Mouse (Mus musculus) gastrocnemius, adult 18-20 months (tissue): Measurements from ENCODE around the gene Gpr171. TPM values are rescaled to one million over a fixed set of nuclear protein-coding genes. Genes with fewer than 3 reads are reported as not detected.
A peak's percentile ranks its signal among the peaks of the same experiment; 100 is the strongest.
"Not testable (repeated sequence)": the region's sequence is repeated elsewhere in the genome, so short reads cannot be mapped to it uniquely, and the experiment has no call there.

Source experiments
- DNase-seq: peaks from one replicate; pipeline ENCODE4 v3.0.0; 2021; ENCODE audit warnings: low spot score
- total RNA-seq, 2 experiments: library from RNA; stranded (reverse); gene quantifications; 2 replicates each; pipeline ENCODE4 v1.2.3; 2021

Gpr171 gene
- total RNA-seq, 2 experiments from 2014 or later: 0.09 TPM; not detected in 1

DNA sequence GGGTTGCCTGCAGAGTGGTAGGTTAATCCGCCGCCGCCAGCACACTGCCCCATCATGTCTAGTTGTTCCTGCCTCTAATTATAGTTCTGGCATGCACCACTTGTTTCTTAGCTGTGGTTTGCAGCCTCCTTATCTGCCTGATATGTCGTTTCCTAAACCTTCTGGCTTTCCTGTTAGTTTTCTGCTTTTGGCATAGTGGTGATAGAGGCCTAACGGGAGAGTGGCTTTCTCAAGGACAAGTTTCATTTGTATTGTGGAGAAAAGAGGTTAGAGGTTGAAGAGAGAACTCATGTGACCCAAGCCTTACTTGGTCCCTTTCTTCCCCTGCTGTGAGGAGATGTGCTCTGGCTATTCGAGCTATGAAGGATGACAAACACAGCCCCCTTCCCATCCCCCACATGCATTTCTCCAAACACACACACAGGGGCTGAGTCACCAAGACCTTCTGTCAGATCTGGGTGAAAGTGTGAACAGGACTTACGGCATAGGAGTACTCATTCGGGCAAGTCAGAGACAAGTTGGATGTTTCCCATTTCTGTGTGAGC lies 12.4 kb upstream of the Gpr171 start:
- no peak for DNase-seq

DNA sequence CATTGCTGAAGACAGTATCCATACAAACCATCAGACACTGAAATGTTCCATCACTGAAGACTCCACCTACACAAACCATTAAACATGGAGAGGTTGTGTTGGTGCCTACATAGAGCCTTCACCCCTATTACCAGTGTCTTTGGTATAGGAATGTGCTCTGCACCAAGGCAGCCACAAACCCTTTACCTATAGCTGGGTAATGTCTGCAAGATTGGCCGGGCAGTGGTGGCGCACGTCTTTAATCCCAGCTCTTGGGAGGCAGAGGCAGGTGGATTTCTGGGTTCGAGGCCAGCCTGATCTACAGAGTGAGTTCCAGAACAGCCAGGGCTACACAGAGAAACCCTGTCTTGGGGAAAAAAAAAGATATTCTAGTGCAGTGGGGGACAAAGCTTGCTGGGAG lies 11.7 kb upstream of the Gpr171 start:
- DNase-seq: not testable (repeated sequence)

DNA sequence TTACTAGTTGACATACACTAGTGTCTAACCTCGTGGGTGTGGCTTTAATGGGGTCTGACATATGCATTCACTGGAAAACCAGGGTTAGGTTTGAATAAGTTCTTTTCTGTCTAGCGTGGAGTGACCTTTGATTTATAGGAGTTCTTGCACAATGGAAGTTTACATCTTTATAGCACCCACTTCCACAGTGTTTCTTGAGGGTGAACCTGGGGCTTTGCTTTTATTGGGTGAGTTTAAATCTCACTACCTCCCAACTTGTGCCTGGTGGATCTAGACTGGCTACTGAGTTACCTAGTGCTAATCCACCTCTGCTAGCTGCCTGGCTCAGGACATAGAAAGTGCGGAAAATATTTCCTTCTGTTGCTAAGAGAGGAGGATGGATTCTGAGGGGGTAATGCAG lies 10.3 kb upstream of the Gpr171 start:
- DNase-seq: no peak

DNA sequence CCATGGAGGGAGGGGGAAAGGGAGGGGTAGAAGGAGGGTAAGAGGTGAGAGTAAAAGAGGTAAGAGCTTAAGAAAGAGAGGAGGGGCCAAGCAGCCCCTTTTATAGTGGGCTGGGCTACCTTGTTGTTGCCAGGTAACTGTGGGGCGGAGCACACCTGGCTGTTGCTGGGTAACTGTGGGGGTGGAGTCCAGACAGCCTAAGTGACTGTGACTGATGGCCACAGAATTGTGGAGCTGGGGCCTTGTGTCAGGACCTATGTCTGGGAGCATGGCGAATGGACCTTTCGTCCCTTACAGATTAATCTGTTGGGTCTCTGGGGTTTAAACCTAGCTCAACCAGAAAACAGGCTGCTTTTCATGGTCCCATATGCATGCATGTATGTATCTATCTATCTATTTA lies 8.2 kb upstream of the Gpr171 start:
- not testable (repeated sequence) for DNase-seq

DNA sequence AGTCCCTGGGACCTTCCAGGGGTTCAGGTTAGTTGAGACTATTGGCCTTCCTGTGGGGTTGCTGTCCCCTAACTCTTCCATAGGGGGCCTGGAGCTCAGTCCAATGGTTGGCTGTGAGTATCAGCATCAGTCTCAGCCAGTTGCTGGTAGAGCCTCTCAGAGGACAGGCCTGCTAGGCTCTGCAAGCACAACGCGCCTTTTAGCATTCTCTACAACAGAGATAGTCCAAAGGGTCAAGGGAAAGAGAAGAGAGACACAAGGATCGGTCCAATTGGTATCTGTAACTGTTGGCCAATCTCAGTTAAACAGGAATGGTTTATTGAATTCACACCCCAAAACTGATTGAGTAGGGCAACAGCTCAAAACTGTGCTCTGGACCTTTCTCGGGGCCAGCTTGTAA lies 5.8 kb upstream of the Gpr171 start:
- DNase-seq: no peak

DNA sequence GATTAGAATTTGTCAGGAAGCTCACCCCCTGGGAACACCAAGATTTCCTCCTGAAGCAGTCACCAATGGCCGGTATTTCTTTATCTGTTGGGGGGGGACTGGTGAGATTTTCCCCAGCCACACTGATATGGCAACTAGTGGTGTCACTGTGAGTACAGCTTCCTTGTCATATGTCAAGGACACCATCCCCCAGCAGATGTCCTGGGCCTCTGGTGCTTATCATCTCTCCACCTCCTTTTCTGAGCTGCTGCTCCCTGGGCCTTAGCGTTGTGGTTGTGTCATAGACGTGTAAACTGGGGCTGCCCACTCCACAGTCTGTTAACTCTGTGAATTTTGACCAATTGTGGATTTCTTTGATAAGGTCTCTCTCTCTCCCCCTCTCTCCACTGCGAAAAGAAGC lies 2.8 kb upstream of the Gpr171 start:
- no peak for DNase-seq

DNA sequence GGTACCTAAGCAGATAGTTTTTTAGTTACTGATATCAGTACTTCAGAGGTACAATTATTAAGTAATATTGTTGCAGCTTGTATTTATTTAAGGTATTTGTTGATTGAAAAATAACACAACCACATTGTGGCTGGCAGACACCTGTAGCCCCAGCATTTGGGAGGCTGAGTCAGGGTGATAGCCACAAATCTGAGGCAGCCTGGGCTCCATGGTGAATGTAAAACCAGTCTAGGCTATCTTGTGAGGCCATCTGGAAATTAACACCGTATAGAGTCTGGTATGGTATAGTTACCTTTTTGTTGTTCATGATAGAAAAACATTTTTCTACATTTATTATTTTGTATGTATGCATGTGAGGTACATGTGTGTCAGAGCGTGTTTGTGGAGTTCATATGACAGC lies 525 bp upstream of the Gpr171 start:
- DNase-seq: no peak

DNA sequence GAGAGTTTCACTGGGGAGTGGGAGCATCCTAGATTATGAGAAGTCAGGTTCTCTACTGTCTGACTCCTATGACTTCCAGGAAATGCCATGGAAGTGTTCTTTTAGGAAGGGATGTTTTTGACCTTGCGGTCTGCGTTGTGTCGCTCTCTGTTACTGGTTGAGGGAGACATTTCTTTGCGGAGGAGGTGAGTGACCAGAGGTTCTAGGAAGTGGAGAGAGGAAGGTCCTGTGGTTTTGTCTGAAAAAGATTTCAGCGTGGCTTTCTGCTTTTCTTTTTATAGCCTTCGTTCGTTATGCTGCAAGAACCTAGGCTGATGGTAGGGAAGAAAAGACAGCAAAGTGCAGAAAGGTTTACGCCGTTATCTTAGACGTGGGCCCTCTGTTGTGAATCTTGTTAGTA lies 3.1 kb downstream of the Gpr171 start:
- no peak for DNase-seq

DNA sequence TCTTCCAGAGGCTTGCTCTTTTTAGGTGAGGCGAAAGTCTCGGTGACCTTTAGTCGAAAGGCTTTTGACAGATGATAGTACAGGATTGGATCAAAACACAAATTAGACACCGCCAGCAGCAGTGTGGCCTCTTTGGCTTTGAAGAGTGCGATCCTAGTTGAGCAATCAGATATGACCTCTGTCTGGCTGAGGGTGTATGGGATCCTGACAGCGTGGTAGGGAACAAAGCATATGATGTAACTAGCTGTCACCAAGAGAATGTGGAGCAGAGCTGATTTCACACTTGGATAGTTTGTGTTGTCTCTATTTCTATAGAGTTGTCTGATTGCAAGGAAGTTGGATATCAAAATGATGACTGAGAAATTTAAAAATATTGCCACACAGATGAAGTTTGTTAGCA lies 4.2 kb downstream of the Gpr171 start:
- DNase-seq: no peak

DNA sequence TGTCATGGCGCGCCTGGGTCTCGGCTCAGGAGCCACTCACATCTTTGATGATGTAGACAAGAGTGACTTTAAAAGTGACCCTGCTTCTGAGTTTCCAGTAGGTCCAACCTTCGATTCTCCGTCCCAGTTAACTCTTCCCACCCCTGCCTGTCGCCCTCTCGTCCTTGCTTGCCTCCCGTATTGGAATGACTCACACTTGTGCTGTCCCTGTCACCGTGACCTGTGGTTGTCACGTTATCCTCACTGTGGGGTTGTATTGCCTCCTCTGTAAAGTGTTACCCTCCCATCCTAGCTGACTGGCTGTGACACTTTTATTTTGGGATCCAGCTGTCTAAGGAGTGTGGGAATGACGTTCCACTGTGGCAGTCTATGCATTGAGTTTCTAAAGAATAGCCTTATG lies 8.9 kb downstream of the Gpr171 start:
- DNase-seq: no peak

DNA sequence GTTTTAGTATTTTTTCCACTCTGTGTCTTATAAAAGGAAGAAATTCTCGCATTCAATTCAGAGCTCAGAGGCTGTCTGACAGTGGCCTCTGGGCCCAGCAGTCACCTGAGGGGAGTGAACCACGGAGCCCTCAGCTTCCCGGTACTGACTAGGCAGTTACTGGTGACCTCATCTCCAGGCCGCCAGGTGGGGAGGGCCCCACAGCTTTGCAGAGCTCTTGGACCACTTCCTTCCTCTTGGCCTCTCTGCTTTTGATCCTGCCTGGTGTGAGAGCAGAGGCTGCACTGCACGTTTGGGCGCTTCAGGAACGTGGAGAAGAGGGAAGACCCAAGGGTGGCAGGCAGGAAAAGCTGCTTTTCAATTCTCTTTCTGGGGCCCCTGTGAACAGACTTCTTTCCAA lies 20.7 kb downstream of the Gpr171 start:
- no peak for DNase-seq

DNA sequence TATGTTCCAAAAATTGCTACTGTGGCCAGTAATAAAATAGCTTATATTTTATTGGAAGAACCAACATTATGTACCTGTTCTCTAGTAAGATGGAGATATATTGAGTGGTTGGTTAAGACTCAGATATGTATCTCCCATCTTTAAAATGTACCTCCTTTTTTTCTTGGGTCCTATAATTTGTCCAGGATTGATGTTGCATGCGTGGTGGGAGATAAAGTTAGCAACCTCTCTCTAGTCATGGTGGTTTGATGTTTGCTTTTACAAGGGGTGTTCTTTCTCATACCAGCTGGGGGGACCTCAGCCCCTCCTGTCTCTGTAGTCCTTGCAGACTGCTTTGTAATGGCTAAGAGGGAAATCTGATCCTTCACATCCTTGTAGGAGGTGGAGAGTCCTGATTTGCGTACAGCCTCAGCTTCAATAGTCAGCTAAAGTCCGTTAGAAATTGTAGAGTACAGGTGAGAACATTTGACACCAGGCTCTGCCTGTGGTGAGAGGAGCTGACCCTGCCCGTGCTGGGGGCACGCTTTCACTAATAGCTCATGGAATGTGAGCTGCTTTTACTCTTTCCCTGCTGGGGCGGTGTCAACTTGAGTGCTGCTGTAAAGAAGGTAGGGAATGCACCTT lies 21.2 kb downstream of the Gpr171 start:
- no peak for DNase-seq

DNA sequence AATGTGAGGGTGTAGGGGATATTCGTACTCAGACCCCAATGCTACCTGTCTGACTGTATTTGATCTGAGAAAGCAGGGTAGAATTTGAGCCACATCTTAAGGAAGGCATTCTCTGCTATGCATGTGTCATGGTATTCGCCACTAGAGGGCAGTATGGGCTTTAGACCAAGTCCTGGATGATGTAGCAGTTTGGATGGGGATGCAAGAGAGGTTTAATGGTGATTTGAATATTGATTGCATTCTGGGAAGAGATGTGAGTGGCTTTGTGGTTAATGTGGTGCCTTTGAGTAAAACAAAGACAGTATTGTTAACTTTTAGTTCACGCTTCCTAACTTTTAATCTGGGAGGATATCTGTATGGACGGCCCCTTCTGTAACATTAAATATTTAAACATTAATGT lies 22.3 kb downstream of the Gpr171 start:
- peak; percentile 25 for DNase-seq

DNA sequence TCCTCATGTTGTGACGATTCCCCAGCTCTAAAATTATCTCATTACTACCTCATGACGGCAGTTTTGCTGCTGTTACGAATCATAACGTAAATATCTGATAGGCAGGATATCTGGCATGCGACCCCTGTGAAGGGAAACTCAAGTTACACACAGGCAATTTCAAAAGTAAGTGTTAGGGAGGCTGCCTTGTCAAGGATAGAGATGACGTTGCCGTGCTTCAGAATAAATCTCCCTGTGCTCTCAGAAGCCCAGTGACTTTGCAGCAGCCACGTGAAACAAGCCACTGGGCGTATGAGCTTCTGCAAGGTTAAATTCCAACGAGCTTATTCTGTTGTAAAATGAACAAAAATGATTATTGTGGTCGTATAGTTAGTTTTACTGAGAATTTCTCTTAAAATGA lies 23.0 kb downstream of the Gpr171 start:
- DNase-seq: no peak

DNA sequence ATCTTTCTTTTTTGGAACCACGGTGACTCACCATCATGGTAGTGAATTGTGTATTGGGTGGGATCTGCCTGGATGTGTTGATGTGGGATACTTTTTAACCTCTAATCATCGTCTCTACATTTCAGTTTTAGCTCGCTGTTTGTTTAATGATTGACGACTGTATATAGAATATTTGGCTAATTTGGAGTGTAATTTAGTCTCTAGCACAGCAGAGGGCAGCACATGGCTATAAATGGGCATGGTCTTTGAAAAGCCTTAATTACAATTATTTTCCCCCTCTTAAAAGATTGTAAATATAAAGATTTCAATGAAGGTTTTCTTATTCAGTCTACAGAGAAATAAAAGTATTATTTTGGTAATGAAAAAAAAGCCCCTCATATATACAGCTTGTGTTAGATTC lies 24.3 kb downstream of the Gpr171 start:
- DNase-seq: no peak

DNA sequence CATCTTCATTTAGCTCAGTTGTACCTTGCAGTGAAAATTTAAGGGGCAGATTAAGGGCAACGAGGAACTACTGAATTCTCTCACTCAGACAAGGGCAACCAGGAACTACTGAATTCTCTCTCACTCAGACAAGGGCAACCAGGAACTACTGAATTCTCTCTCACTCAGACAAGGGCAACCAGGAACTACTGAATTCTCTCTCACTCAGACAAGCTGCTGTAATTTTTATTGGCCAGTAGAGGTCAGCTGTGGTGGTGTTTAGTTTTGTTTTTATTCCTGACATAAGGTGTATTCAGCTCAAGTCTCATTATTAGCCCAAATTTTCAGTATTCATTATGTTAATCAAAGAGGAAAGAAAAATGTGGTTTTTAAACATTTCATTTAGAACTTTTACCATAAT lies 32.5 kb downstream of the Gpr171 start:
- not testable (repeated sequence) for DNase-seq

DNA sequence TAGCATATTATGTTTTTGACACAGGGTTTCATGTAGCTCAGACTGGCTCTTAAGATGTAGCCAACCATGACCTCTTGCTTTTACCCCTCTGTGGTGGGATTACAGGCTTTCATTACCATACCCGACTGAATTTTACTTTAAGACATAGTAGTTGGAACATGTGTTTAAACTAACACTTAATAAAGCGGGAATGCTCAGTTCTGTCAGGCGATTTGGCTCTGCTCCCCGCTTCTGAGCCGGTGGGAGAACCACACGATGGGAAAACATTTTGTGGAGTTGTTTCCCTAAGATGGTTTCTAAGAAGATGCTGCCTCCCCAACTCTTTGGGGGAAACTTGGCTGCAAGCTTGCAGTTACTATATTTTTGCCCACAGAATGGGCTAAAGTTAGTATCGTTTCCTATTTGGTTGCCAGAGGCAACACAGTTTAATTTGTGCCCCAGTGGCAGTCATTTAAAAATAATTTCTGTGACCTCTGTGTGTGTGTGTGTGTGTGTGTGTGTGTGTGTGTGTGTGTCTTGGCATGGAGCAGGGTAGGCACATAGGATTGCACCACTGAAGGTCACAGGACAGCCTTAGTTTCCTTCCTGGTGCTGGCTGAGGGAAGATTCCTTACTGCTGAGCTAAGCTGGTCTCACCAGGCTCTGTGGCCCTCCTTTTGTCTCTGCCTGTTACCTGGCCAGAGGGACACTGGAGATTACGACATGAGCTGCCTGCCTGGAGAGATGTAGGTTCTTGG lies 34.9 kb downstream of the Gpr171 start:
- no peak for DNase-seq

DNA sequence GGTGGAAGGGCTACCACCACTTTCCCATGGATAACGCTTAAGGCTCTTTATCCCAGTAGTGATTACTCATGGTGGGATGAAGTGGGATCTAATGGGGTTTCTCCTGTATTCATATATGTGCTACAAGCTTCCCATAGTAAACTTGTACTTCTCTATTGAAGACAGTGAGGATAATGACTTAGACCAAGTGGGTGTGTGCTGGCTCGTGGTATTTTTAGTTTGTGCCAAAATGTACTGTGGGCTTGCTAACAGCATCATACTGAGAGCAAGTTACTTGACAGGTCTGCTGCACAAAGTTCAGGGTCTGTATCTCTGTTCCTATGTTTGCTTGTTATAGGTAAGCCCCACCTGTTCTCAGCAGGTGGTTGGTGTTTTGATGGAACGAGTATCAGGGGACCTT lies 35.7 kb downstream of the Gpr171 start:
- no peak for DNase-seq

DNA sequence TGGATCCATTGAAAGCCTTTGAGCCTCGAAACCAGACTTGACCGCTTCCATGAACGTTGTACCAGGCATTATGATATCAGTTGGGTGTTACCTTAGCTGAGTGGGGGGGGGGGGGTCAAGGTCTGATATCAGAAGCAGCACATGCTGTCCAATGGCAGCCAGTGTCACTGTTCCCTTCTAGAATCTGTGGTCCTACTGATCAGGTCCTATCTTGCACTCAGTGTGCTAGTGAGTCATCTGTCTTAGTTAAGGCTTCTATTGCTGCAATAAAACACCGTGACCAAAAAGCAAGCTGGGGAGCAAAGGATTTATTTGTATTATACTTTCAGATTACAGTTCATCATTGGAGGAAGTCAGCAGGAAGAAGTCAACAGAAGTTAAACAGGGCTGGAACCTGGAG lies 38.2 kb downstream of the Gpr171 start:
- DNase-seq: no peak

DNA sequence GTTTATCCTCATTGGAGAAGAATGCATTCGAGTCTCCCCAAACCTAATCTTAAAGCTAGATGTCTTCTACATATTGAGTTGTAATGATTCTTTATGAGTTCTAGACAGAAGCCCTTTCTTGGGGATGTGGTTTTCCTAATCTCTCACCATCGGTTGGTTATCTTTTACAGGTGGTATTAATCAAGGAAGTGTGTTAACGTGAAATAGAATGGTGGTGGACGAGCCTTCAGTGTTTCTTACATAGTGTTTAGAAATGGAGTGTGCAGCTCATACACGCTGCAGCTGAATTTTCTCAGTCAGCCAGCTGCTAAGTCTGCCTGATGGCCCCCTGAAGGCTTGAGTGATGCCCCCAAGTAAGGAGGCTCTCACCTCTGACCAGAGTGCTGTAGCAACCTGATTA lies 39.5 kb downstream of the Gpr171 start:
- DNase-seq: no peak

DNA sequence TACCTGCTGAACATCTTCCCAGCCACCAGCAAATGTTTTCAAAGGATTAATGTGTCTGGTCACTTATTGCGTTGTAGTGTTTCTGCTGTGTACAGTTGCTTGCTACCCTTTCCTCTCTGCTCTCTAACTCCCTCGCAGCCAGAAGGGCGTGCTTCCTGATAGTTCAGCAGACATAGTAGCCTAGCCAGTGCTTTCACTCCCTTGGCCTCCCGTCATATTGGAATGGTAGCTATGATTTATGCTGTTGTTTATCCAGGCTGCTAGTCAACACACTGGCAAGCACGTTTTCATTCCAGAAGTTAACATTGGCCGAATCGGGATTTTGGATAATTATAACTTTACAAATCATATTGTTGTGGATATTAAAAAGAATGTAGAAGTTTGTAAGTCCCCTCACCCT lies 41.5 kb downstream of the Gpr171 start:
- no peak for DNase-seq

DNA sequence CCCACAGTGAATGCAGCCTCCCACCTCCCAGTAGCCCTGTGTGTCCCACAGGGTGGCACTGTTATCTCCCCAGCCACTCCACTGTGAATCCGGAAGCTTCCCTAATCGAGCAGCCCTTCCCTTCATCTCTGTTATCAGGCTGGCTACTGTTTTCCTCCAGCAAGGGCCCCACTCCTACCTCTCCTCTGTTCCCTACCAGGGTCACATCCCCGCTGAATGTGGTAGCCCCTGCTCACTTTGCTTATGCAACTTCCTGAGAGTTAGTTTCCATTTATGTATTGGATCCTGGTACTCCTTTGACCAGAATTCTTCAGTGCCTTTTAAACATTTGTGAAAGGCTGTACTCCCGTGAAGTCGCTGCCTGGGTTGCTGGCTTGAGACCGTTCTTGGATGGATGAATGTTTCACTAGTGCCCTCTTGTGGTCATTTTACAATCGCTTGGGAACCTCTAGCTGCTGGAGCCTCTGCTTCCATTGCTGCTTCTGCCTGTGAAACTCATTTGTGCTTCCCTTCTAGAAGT lies 42.5 kb downstream of the Gpr171 start:
- peak; percentile 66 for DNase-seq
